Mouse (Mus musculus) left cerebral cortex, postnatal 25 days (tissue): ENCODE data around the gene Ephx1. TPM values are rescaled to one million over a fixed set of nuclear protein-coding genes. Genes with fewer than 3 reads are reported as not detected.
"Not testable (repeated sequence)": the region's sequence is repeated elsewhere in the genome, so short reads cannot be mapped to it uniquely, and the experiment has no call there.

ENCODE experiments used
- DNase-seq, 2 experiments: peaks; one replicate each; pipeline ENCODE4 v3.0.0; 2022; ENCODE audit warnings: low spot score in 2 of 2, mixed read lengths in 1 of 2
- intact Hi-C: fragments of 180-260 bp; cut with DNase I; formaldehyde crosslinking; loops from one replicate; pipeline ENCODE4 v1.15.1; 2025
- total RNA-seq, 2 experiments: library from RNA; stranded (reverse); gene quantifications; 2 replicates each; pipeline ENCODE4 v1.2.3; 2021

The Ephx1 gene
- 10 to 100 TPM; 24.6 to 34.3 TPM for total RNA-seq

GRCm38 (mm10) chr1:181020756-181021487 is at the start of gene Ephx1:
TSS of gene Ephx1 (minus strand) at chr1:181020904.
- no peak for DNase-seq
- intact Hi-C loops = no loop called here

GRCm38 (mm10) chr1:181069671-181070070 is 49.0 kb upstream of the Ephx1 start:
- intact Hi-C loops = no loop called here
- DNase-seq = peak; percentile 9 to 78

GRCm38 (mm10) chr1:181068344-181068743 is 47.6 kb upstream of the Ephx1 start:
- DNase-seq = no peak
- intact Hi-C loops = no loop called here

GRCm38 (mm10) chr1:181064648-181065047 is 43.9 kb upstream of the Ephx1 start:
- intact Hi-C loops = no loop called here
- DNase-seq = no peak

GRCm38 (mm10) chr1:181063991-181064390 is 43.3 kb upstream of the Ephx1 start:
- no peak for DNase-seq
- intact Hi-C loops = no loop called here

- intact Hi-C loops = no loop called here
Measured at GRCm38 (mm10) chr1:181061784-181062485, 41.2 kb upstream of the Ephx1 start.

GRCm38 (mm10) chr1:181052898-181053297 is 32.2 kb upstream of the Ephx1 start:
- intact Hi-C loops = no loop called here
- DNase-seq = no peak

More at GRCm38 (mm10) chr1:181061784-181062485, 41.2 kb upstream of the Ephx1 start:
- no peak for DNase-seq

- intact Hi-C loops = no loop called here
- DNase-seq = no peak
Measured at GRCm38 (mm10) chr1:181050937-181051336, 30.2 kb upstream of the Ephx1 start, which contains the start of gene 9130409I23Rik. TSS of gene 9130409I23Rik (plus strand) at chr1:181051237.

- intact Hi-C loops = no loop called here
- no peak for DNase-seq
Measured at GRCm38 (mm10) chr1:181049328-181049842, 28.7 kb upstream of the Ephx1 start.

GRCm38 (mm10) chr1:181047520-181047919 is 26.8 kb upstream of the Ephx1 start:
- intact Hi-C loops = no loop called here
- DNase-seq = no peak

- intact Hi-C loops = loop anchor here (1.0 kb wide), 1 partner anchor 47 kb away; no protein-coding TSS in a partner anchor
- no peak for DNase-seq
Measured at GRCm38 (mm10) chr1:181039652-181040051, 18.9 kb upstream of the Ephx1 start.

GRCm38 (mm10) chr1:181037623-181038022 is 16.9 kb upstream of the Ephx1 start:
- no peak for DNase-seq
- intact Hi-C loops = no loop called here

GRCm38 (mm10) chr1:181035015-181035778 is 14.5 kb upstream of the Ephx1 start:
- intact Hi-C loops, DNase-seq: not testable (repeated sequence)

GRCm38 (mm10) chr1:181022265-181022664 is 1.6 kb upstream of the Ephx1 start:
- intact Hi-C loops = no loop called here
- peak; percentile 25 to 62 for DNase-seq

GRCm38 (mm10) chr1:181021488-181021865 is 773 bp upstream of the Ephx1 start:
- DNase-seq = no peak
- intact Hi-C loops = no loop called here

- no peak for DNase-seq
- intact Hi-C loops = no loop called here
Measured at GRCm38 (mm10) chr1:181017890-181018420, 2.7 kb downstream of the Ephx1 start.

- peak; percentile 71 to 72 for DNase-seq
- intact Hi-C loops = no loop called here
Measured at GRCm38 (mm10) chr1:181017212-181017711, 3.4 kb downstream of the Ephx1 start.

GRCm38 (mm10) chr1:181016532-181017131 is 4.1 kb downstream of the Ephx1 start:
- intact Hi-C loops = no loop called here
- DNase-seq = peak; percentile 71 to 77

GRCm38 (mm10) chr1:181016045-181016444 is 4.7 kb downstream of the Ephx1 start:
- intact Hi-C loops = no loop called here
- no peak for DNase-seq
